13 mouse cellular contexts compared by ENCODE assay signal in genomic region chr13:51840702-51841101, GRCm38 (mm10).
"Had no signal": no experiment of that assay in that cellular context is flagged by ENCODE, and none has a peak within 500 bp of the region (broad histone marks: within the 10 kb centered on the region; RNA-seq: fewer than 3 reads in every experiment).

No protein-coding gene starts in this region.

- H3K4me3 ChIP-seq: layer of hippocampus, adult 2 months; midbrain, embryonic 12.5 days had no signal

- H3K36me3 ChIP-seq: midbrain, embryonic 12.5 days had no signal

- H3K27ac ChIP-seq: layer of hippocampus, adult 2 months; midbrain, embryonic 12.5 days; stomach, postnatal 0 days had no signal

- DNase-seq: kidney, adult 8-10 months; kidney, postnatal 4 days; lung, adult 2 months; lung, postnatal 36 days; thymus, postnatal 4 days had no signal

- H3K9ac ChIP-seq: midbrain, embryonic 12.5 days had no signal

- ATAC-seq: hindbrain, embryonic 16.5 days; inflammation-experienced regulatory T-cells, adult 6 months; intestine, postnatal 0 days; lung, postnatal 0 days; midbrain, embryonic 16.5 days had no signal

- H3K9me3 ChIP-seq: midbrain, embryonic 12.5 days had no signal
